ENCODE assay signal across 14 mouse cellular contexts in genomic region chr3:46727679-46728078, GRCm38 (mm10).
"Had no signal": no experiment of that assay in that cellular context is flagged by ENCODE, and none has a peak within 500 bp of the region (broad histone marks: within the 10 kb centered on the region; RNA-seq: fewer than 3 reads in every experiment).

No protein-coding gene starts in this region.

- H3K27ac ChIP-seq: kidney, postnatal 0 days; layer of hippocampus, adult 2 months; limb, embryonic 13.5 days; liver, embryonic 14.5 days; midbrain, embryonic 13.5 days had no signal

- ATAC-seq: intestine, postnatal 0 days; lung, postnatal 0 days; midbrain, embryonic 13.5 days had no signal

- H3K4me3 ChIP-seq: layer of hippocampus, adult 2 months; limb, embryonic 13.5 days; midbrain, embryonic 13.5 days had no signal

- DNase-seq: kidney, adult 9 months; kidney, postnatal 36 days; left cerebral cortex, postnatal 4 days; lung, adult 18-20 months; lung, postnatal 36 days; right cerebral cortex, postnatal 14 days; thymus, postnatal 14 days had no signal
